Mouse (Mus musculus) frontal cortex, postnatal 25 days (tissue): ENCODE measurements at regions not wholly inside any gene's neighbourhood (a gene's known extent, or its start where the extent isn't known, plus 50 kb on each side); places are given as distances from the start of the nearest gene placed in this dataset.

Source experiments
- DNase-seq, 2 experiments: peaks; one replicate each; pipeline ENCODE4 v3.0.0; 2022; ENCODE audit warnings: low spot score in 2 of 2

GRCm38 (mm10) chr12:97921349-97922264, 337.7 kb downstream of the Galc start:
- no peak for DNase-seq

GRCm38 (mm10) chr12:97918416-97918815, 340.8 kb downstream of the Galc start:
- no peak for DNase-seq

- no peak for DNase-seq
Measured at GRCm38 (mm10) chr12:97915026-97915425, 344.2 kb downstream of the Galc start.

GRCm38 (mm10) chr12:97912730-97913129, 346.5 kb downstream of the Galc start:
- no peak for DNase-seq

GRCm38 (mm10) chr12:97899266-97899665, 360.0 kb downstream of the Galc start:
- no peak for DNase-seq

GRCm38 (mm10) chr12:97898178-97898577, 361.1 kb downstream of the Galc start:
- no peak for DNase-seq

- DNase-seq: no peak
Measured at GRCm38 (mm10) chr12:97895981-97896380, 363.3 kb downstream of the Galc start.

GRCm38 (mm10) chr12:97888801-97889455, 370.3 kb downstream of the Galc start:
- DNase-seq: no peak

GRCm38 (mm10) chr12:97888291-97888800, 370.9 kb downstream of the Galc start:
- no peak for DNase-seq

GRCm38 (mm10) chr12:97882439-97882838, 376.8 kb downstream of the Galc start:
- no peak for DNase-seq

GRCm38 (mm10) chr12:97872391-97872790, 386.9 kb downstream of the Galc start:
- DNase-seq: peak; percentile 74 to 79

- no peak for DNase-seq
Measured at GRCm38 (mm10) chr12:97862921-97863320, 396.3 kb downstream of the Galc start.

- peak; percentile 6 to 23 for DNase-seq
Measured at GRCm38 (mm10) chr12:97836202-97836908, 422.9 kb downstream of the Galc start.

- DNase-seq: no peak
Measured at GRCm38 (mm10) chr12:97793364-97794120, 465.7 kb downstream of the Galc start.

- DNase-seq: no peak
Measured at GRCm38 (mm10) chr12:97783476-97783875, 475.8 kb downstream of the Galc start.

GRCm38 (mm10) chr12:97759116-97759515, 500.1 kb downstream of the Galc start:
- DNase-seq: no peak

- peak in 1 of 2 experiments; percentile 5 for DNase-seq
Measured at GRCm38 (mm10) chr12:97758624-97759023, 500.6 kb downstream of the Galc start.

- no peak for DNase-seq
Measured at GRCm38 (mm10) chr12:97750166-97750565, 509.1 kb downstream of the Galc start.

- DNase-seq: no peak
Measured at GRCm38 (mm10) chr12:97740927-97741326, 518.3 kb downstream of the Galc start.

- no peak for DNase-seq
Measured at GRCm38 (mm10) chr12:97732078-97732580, 527.1 kb downstream of the Galc start.

- DNase-seq: no peak
Measured at GRCm38 (mm10) chr12:97720554-97720953, 538.7 kb downstream of the Galc start.
